Mouse (Mus musculus): ENCODE data around the gene Asprv1. TPM values are rescaled to one million over a fixed set of nuclear protein-coding genes. Genes with fewer than 3 reads are reported as not detected.

Asprv1 gene
- under 1 TPM in 1 of 2 experiments, not detected in 1; 0.05 TPM for polyA plus RNA-seq (2012; fragmentation: generic; extraction: Trizol)

DNA sequence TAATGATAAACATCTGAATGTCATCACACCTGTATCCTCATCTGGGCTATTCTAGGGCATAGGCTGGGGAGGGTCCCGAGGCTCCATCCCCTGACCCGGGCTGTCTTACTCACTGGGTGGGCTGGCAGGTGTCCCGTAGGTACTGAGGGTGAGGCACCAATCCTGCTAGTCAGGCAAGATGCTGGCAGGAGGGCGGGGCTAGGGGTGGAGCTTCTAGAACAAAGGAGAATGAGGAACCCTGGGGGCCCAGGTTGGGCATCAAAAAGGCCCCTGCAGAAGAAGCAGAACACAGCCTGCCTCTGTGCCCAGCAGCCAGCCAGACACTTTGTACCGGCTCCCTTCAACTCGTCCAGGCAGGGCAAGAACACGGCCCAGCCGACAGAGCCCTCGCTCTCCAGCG is at the start of gene Asprv1:
Asprv1 (plus strand) TSS at position 219 of the 400 bp plus-strand sequence.

DNA sequence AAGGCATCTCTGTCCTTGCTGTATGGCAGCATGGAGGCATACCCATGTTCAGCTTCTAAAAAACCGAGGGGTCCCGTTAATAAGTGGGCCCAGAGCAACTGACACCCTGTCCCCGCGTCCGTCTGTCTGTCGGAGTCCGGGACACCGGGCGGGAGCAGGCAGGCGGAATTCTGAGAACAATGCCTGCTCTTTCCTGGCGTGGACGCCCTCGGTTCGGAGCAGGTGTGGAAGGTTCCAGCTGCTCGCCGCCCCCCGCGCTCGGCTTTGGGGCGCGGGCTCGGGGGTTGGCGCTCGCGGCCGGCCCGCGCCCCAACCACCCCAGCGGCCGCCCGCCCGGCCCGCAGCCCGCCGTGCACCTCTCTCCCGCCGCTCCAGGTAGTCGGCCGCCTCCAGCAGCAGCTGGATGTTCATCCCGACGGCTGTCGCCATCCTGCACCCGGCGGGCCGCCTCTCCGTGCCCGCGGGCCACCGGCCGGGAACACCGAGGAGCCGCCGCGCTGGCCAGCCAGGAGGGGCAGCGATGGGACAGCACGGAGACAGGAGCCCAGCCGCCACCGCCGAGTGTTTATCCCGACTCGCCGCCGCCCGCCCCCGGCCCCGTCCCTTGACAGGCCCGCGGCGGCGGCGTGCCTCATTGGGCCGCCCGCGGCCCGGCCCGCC is 40.7 kb downstream of the Asprv1 start, which contains the start of gene Mxd1:
Mxd1 (minus strand) TSS at position 582 of the 660 bp plus-strand sequence.

Other genes with a start within 250 kb of the Asprv1 start
- gene Pcyox1, start 231.0 kb upstream of the Asprv1 start, polyA plus RNA-seq (2012; fragmentation: generic; extraction: Trizol) = 10 to 100 TPM in 1 of 2 experiments, 1 to 10 TPM in 1; 3.5 to 49.3 TPM
- gene Tia1, start 223.9 kb upstream of the Asprv1 start, polyA plus RNA-seq (2012; fragmentation: generic; extraction: Trizol) = 10 to 100 TPM in 1 of 2 experiments, 1 to 10 TPM in 1; 3.4 to 17.8 TPM
- not detected for gene Gm44790, start 201.5 kb upstream of the Asprv1 start, polyA plus RNA-seq (2012; fragmentation: generic; extraction: Trizol)
- 10 to 100 TPM in 1 of 2 experiments, 1 to 10 TPM in 1; 4.2 to 12.0 TPM for gene C87436, start 189.8 kb upstream of the Asprv1 start, polyA plus RNA-seq (2012; fragmentation: generic; extraction: Trizol)
- gene Pcbp1, start 101.8 kb upstream of the Asprv1 start, polyA plus RNA-seq (2012; fragmentation: generic; extraction: Trizol) = 100 to 1,000 TPM; 207 to 239 TPM
- 1 to 10 TPM in 1 of 2 experiments, under 1 TPM in 1; 0.28 to 4.7 TPM for gene Mxd1, start 41.0 kb downstream of the Asprv1 start, polyA plus RNA-seq (2012; fragmentation: generic; extraction: Trizol)
- gene Snrnp27, start 56.4 kb downstream of the Asprv1 start, polyA plus RNA-seq (2012; fragmentation: generic; extraction: Trizol) = 10 to 100 TPM; 32.8 to 54.2 TPM
- 1 to 10 TPM; 1.1 to 8.7 TPM for gene Gmcl1, start 105.2 kb downstream of the Asprv1 start, polyA plus RNA-seq (2012; fragmentation: generic; extraction: Trizol)
- 100 to 1,000 TPM in 1 of 2 experiments, 10 to 100 TPM in 1; 34.8 to 113 TPM for gene Anxa4, start 165.4 kb downstream of the Asprv1 start, polyA plus RNA-seq (2012; fragmentation: generic; extraction: Trizol)
- 1 to 10 TPM in 1 of 2 experiments, under 1 TPM in 1; 0.64 to 5.0 TPM for gene Aak1, start 221.4 kb downstream of the Asprv1 start, polyA plus RNA-seq (2012; fragmentation: generic; extraction: Trizol)